Mouse (Mus musculus) right cerebral cortex, adult 18-20 months (tissue): ENCODE measurements around the gene Tex46.

Source experiments
- DNase-seq: peaks from one replicate; pipeline ENCODE4 v3.0.0; 2022; ENCODE audit warnings: mixed read lengths

The Tex46 gene

DNA sequence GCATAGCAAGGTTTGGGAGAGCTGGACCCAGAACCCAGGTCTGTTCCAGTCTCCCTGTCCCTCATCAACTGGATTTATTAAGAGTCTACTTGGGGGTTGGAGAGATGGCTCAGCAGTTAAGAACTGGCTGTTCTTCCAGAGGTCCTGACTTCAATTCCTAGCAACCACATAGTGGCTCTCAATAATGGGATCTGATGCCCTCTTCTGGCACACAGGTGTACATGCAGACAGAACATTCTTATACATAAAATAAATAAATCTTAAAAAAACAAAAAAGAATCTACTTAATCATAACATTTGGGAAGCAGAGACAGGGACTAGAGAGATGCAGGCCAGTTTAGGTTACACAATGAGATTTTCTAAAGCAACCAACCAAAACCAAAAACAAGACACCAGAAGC is 25.8 kb downstream of the Tex46 start:
- DNase-seq = no peak

GRCm38 (mm10) chr4:136636511-136636910 is 26.3 kb downstream of the Tex46 start:
- no peak for DNase-seq

- no peak for DNase-seq
Observed at GRCm38 (mm10) chr4:136636983-136637562, 26.8 kb downstream of the Tex46 start.

DNA sequence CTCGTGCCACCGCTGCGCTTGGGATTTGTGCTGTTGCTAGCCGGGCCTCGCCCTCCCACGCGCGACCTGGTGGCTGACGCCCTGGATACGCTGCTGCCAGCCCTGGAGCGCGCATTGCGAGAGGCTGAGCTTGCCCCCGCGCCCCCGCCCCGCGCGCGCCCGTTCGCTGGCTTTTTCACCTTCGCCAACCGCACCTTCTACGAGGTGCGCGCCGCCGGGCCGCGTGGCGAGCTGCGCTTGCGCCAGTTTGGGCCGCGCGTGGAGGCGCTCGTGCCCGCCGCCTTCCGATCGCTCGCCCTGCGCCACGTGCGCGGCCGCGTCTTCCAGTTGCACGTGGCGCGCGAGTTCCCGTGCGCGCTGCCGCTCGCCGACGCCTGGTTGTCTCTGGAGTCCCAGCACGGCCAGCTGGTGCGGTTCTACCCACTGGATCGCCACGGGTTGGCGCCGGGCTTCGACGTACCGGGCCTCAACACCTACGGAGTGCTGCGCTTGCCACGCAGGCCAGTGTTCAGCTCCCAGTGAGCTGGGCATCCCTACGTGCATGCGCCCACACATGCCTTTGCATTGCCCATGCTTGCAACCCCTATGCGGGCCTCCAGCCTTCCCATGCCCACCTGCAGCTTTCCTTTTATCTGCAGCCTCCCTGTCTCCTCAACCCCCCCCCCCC is 27.5 kb downstream of the Tex46 start:
- peak; percentile 85 for DNase-seq

DNA sequence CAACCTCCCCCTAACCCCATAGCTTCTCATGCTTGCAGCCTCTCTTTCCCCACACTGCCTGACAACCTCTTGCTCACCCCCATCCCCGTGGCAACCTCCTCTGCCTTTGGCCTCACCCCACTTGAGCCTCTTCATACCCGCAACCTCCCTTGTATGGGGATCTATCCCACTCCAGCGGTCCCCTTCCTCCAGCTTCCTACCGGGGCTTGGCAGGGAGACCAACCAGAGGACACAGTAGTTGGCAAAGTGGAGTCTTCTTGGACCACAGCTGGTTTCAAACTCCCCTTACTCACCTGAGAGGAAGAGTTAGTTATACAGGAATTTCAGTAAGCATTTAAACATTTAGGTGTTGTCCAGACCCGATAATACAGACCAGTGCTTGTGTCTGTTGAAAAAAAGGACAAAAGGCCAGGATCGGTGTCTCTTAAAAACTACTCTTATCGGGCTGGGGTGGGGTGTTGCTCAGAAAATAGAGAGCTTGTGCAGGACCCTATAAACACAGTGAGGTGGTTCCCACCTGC is 28.1 kb downstream of the Tex46 start:
- DNase-seq = no peak

DNA sequence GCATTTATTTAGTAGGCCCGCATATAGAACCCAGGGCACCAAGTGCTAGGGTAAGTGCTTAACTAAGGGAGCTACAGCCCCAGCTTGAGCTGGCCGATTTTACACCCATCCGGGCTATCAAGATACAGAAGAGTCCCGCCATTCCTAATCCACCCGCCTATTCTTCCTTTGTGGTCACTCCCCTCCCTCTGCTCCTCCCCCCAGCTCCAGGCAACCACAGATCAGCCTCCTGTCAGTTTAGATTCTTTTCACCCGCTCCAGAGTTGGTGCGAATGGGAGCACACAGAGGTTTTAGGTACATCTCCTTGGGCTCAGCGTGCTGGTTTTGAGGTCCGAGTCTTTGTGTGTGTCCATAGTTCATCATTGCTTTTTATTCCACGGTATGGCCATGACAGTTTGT is 28.7 kb downstream of the Tex46 start:
- no peak for DNase-seq

DNA sequence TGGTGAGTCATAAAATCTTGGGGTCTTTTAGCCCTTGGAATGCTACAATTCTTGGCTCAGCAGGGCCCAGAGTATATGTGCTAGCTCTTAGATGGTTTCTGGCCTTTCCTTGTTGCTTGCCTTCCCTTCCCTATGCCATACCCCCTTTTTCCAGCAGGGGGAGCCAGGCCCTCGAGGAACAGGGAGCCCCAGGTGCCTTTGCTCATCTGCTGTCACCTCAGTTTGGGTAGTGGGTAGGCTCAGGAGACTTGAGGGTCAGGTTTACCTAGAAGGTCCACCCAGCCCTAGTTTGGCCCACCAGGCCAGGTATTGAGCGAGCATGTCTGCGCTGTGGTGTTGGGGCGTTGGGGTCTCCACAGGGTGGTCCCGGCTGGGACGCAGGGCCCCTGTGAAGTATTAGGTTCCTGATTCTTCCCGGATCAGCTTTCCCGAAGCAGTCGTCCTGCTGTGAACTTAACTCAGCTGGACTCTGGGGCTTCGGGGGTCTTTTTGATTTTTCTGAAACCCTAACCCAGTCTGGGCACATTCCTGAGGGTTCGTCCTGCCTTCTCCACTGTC is 38.8 kb downstream of the Tex46 start:
- peak; percentile 79 for DNase-seq

GRCm38 (mm10) chr4:136649480-136650196 is 39.4 kb downstream of the Tex46 start:
- no peak for DNase-seq

DNA sequence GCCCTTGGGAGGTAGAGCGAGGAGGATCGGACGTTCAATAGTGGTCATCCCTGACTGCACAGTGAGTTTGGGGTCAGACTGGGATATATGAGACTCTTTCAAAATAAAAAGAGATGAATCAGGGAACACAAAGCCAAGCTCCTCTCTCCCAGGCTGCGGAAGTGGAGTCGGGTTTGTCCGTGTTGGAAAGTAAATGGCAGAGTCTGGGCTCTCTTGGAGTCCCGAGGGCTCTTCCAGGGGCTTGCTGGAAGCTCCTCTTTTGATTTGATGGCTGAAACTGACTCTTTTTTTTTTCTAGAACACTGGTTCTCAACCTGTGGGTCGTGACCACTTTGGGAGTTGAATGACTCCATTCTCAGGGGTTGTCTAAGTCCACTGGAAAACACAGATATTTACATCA is 40.0 kb downstream of the Tex46 start:
- no peak for DNase-seq

- no peak for DNase-seq
Observed at GRCm38 (mm10) chr4:136651357-136651811, 41.1 kb downstream of the Tex46 start.

DNA sequence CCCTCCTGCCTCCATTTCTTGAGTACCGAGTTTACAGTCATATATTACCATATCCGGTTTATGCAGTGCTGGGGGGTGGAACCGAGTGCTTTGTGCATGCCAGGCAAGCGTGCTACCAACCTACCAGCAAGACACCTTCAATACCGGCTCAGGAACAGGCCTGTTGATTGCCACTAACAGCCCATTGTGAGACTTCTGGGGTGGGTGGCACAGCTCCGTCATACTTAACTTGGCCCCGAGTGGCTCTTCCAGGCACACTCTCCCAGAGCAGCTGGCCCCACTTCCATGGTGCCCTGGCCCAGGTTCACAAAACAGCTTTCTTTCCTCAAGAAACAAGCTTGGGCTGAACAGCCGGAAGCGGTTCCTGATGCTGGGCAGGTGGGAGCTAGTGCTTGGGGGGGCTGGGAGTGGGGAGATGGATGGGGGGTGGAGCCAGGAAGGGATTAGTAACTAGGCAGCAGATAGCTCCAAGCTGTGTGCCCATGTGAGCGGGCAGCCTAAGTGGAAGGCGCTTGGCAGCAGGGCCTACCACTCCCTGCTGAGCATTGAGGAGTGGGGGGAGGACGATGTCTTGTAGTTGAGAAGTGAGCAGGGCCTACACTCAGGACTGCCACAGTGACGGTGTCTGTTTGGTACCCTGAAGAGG is 41.8 kb downstream of the Tex46 start:
- DNase-seq = no peak

DNA sequence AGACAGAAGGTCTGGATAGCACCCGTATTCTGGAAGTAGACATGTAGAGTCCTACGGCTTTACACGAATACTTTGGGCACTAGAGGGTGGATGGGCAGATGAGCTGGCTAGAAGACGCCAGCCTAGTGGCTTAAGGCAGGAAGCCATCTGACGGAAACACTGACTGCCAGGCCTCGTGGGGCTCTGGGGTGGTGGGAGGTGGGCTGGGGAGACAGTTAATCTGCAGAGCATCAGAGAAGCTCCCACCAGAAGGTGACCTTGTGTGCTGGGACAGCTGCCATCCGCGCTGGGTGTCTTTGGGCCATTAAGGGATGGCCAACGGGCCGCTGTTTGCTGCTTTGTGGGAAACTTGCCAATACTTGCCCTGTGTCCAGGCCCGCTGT is 42.3 kb downstream of the Tex46 start:
- no peak for DNase-seq

- no peak for DNase-seq
Observed at GRCm38 (mm10) chr4:136653019-136653418, 42.8 kb downstream of the Tex46 start.

DNA sequence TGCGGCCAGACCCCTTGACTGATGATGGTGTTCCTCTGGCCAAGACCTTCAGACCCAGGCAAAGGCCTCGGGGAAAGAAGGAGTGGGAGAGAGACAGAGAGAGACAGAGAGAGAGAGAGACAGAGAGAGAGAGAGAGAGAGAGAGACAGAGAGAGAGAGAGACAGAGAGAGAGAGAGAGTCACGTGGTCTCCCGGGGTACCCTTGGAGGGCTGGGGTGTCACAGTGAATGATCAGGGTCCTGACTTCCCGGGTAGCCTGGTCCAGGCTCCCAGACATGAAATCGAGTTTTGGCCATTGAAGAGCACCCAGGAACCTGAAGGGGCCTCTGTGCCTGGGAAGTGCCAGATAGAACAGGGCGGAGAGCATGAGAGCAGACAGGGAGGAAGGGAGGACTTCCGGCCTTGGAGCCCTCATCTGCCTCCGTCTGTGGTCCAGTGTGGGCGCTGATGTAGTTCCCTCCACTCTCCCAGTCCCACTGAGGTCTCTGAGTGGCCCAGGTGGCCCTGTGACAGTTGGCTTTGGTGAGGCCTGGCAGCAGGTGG is 43.5 kb downstream of the Tex46 start:
- DNase-seq = no peak

DNA sequence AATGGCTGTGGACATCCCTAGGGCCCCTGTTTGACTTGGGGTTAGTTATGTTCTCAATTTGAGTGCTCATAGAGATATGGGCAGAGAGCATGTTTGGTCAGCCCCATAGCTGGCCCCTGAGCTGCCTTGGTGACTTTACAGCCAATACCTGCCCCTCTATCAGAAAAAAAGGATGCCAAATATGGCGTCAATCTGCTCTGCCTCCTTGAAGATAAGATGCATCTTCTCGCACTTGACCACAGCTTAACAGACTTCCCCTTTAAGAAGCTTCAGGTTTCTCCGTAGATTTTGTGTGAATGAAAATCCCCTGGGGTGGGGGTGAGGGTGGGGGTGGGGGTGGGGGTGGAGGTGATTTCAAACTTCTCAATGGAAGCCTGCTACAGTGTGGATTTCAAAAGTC is 47.7 kb downstream of the Tex46 start:
- no peak for DNase-seq
